Mouse (Mus musculus) neural tube, embryonic 12.5 days (tissue): ENCODE data around the gene Rassf5. TPM values are rescaled to one million over a fixed set of nuclear protein-coding genes. Genes with fewer than 3 reads are reported as not detected.

Source experiments
- ATAC-seq: fragments of 200-750 bp; cut with Nextera tagmentation; 2 replicates; pipeline ENCODE4 v1.8.0; 2017; ENCODE audit warnings: low read depth, mild to moderate bottlenecking, moderate TSS enrichment, moderate library complexity; ENCODE audit not compliant: low FRiP score
- H3K27ac ChIP-seq: fragments of 300-500 bp; sonication (generic); 2 replicates; pipeline ENCODE4 v1.5.1; 2016
- H3K27me3 ChIP-seq: fragments of 300-500 bp; sonication (generic); replicated peaks from 2 replicates; pipeline ENCODE4 v1.6.1; 2016; ENCODE audit warnings: mild to moderate bottlenecking
- H3K36me3 ChIP-seq: fragments of 300-500 bp; sonication (generic); 2 replicates; pipeline ENCODE4 v1.6.1; 2016; ENCODE audit warnings: mild to moderate bottlenecking
- H3K4me1 ChIP-seq: fragments of 300-500 bp; sonication (generic); 2 replicates; pipeline ENCODE4 v1.6.1; 2016
- H3K4me2 ChIP-seq: fragments of 300-500 bp; sonication (generic); replicated peaks from 2 replicates; pipeline ENCODE4 v1.6.1; 2016; ENCODE audit warnings: mild to moderate bottlenecking
- H3K4me3 ChIP-seq: fragments of 300-500 bp; sonication (generic); 2 replicates; pipeline ENCODE4 v1.5.1; 2016
- H3K9ac ChIP-seq: fragments of 300-500 bp; sonication (generic); 2 replicates; pipeline ENCODE4 v1.6.1; 2016; ENCODE audit warnings: mild to moderate bottlenecking
- H3K9me3 ChIP-seq: fragments of 300-500 bp; sonication (generic); 2 replicates; pipeline ENCODE4 v1.6.1; 2016; ENCODE audit warnings: mild to moderate bottlenecking
- WGBS: fragments of 180-500 bp; shearing (Covaris S2); methylation state at CpG from one replicate; pipeline ENCODE4 v1.1.7; 2016; 5-methylcytosine and 5-hydroxymethylcytosine counted together
- polyA plus RNA-seq: library from polyadenylated mRNA; unstranded; fragments of >200 nt; fragmentation: Nextera tagmentation; extraction: Ambion mirVana; gene quantifications from 2 replicates; pipeline ENCODE4 v1.2.1, GENCODE M21; 2016

The Rassf5 gene
- polyA plus RNA-seq, 1 experiment from 2014 or later = 2.7 TPM

DNA sequence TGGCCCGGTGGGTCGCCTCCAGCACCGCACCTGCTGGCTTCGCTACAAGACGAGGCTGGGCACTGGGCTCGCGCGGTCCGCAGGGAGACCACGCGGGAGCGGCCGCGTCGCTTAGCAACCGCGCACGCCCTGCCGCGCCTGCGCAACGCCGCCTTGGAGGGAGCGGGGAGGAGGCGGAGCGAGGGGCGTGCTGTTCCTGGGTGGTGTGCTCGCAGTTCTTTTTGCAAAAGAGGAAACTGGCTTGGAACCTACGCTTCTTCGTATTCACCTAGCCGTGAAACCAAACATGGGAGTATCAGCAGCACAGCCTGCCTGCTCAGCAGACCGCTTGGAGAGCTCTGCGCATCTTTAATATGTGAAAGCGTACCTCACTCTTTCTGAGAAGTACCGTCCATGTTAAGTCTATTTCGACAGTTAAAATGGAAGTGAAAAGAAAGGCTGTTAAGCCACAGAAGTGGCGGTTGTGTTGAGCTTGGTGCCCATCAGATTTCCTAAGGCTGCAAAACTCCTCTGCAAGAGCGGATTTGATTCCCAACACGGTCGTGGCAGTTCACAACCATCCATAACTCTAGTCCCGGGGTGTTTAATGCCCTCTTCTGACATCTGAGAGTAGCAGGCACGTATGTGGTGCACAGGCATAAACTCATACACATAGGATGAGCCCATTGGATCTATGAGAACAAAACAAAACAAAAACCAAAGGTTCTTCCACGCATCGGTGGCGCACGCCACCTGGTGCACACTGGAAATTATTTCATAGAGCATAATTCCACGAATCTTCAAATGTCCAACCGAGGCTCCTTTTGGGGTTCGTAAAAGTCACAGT lies 106.7 kb downstream of the Rassf5 start, which contains the start of gene Dyrk3:
TSS of gene Dyrk3 (minus strand) at position 150 of the 826 bp plus-strand sequence.
- Histone ChIP-seq H3K4me2 (peak within 1 kb of the TSS; percentile 78), H3K27ac (peak within 1 kb of the TSS; percentile 82), H3K9ac (peak within 1 kb of the TSS; percentile 81), H3K36me3 (no peaks in the 10 kb centered on the region), H3K4me1 (peaks cover 5% of the 10 kb centered on the region), H3K9me3 (no peaks in the 10 kb centered on the region), H3K4me3 (peak within 1 kb of the TSS; percentile 74), H3K27me3 (no peaks in the 10 kb centered on the region)
- ATAC-seq = peak; percentile 98
- WGBS = 7% methylated on average over 49 of the region's 49 CpGs

DNA sequence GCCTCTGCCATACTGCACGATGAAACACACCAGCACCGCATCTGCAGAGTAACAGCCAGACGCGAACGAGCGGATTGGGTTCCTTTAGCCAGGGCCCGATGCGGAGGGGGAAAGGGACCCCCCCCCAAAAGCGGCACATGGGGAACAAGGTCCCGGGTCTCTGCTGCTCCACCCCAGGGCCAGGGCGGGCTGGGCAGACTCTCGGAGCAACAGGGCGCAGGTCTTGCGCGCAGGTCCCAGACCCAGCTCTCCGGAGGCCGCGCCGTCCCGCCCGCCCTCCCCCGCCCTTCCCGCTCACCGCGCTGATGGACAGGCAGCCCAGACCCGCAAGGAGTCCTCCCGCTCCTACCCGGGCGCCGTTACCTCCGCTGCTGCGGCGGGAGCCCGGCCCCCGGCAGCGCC lies 107.3 kb downstream of the Rassf5 start:
- WGBS = under 1% methylated on average over 35 of the region's 36 CpGs
- H3K4me3 ChIP-seq = peak overlapping the region; percentile 74
- H3K27me3 ChIP-seq = no peaks in the 10 kb centered on the region
- peaks cover 5% of the 10 kb centered on the region for H3K4me1 ChIP-seq
- peak overlapping the region; percentile 81 for H3K9ac ChIP-seq
- no peaks in the 10 kb centered on the region; the same call in 1 of the 2 replicates for H3K36me3 ChIP-seq
- H3K27ac ChIP-seq = peak overlapping the region; percentile 82
- peak overlapping the region; percentile 78 for H3K4me2 ChIP-seq
- H3K9me3 ChIP-seq = no peaks in the 10 kb centered on the region
- ATAC-seq = peak; percentile 91

DNA sequence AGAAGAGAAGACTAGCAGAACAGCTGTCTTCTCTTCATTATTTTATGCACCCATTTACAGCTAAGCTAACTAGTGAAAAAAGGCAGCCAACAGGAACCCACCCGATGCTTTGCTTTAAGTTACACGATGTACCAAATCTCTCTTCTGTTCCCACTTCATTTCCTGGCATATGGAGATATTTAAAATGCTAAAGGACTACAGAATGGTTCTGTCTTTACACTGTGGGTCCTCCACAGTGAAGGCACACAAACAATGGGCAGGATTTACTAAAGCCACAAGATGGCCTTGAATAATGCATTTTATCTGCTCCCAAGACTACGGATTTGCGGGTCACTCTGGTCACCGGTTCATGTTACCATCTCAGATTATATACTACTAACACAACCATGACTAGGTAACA lies 107.9 kb downstream of the Rassf5 start:
- Histone ChIP-seq H3K4me1 (peaks cover 5% of the 10 kb centered on the region), H3K9me3 (no peaks in the 10 kb centered on the region), H3K9ac (peak overlapping the region; percentile 44; the same call in 1 of the 2 replicates), H3K4me2 (peak overlapping the region; percentile 78), H3K27me3 (no peaks in the 10 kb centered on the region), H3K27ac (no peak overlapping the region), H3K4me3 (peak overlapping the region; percentile 21), H3K36me3 (no peaks in the 10 kb centered on the region; the same call in 1 of the 2 replicates)
- no peak for ATAC-seq
- 8% methylated on average over 5 of the region's 5 CpGs for WGBS

DNA sequence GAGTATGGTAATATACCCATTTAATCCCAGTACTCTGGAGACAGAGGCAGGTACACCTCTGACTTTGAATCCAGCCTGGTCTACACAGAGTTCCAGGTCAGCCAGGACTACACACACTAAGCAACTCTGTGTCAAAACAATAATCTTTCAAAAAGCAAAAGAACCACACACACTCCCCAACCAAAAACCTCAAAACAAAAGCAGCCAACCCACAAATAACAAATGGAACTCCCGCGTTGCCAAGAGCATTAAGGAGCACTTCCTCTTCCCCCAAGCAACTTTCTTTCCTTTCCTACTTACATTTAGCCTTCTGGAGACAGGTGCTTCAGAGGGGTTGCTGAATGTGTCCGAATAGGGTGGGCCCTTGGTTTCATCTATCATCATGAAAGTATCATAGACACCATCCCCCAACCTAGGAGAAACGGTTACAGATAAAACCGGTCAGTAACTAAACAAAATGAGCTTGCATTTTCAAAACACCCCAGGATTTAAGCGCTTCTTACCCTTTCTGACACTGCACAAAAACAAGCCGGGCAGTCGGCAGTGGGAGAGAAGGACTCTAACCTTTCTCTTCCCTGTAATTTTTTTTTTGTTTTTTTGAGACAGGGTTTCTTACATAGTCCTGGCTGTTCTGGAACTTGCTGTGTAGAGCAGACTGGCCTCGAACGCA lies 109.0 kb downstream of the Rassf5 start:
- H3K4me3 ChIP-seq = no peak overlapping the region
- WGBS = 86% methylated on average over 10 of the region's 10 CpGs
- no peaks in the 10 kb centered on the region for H3K27me3 ChIP-seq
- no peak overlapping the region for H3K9ac ChIP-seq
- H3K27ac ChIP-seq = no peak overlapping the region
- no peak for ATAC-seq
- peak overlapping the region; percentile 78 for H3K4me2 ChIP-seq
- H3K4me1 ChIP-seq = peaks cover 5% of the 10 kb centered on the region
- H3K9me3 ChIP-seq = no peaks in the 10 kb centered on the region
- no peaks in the 10 kb centered on the region; the same call in 1 of the 2 replicates for H3K36me3 ChIP-seq

DNA sequence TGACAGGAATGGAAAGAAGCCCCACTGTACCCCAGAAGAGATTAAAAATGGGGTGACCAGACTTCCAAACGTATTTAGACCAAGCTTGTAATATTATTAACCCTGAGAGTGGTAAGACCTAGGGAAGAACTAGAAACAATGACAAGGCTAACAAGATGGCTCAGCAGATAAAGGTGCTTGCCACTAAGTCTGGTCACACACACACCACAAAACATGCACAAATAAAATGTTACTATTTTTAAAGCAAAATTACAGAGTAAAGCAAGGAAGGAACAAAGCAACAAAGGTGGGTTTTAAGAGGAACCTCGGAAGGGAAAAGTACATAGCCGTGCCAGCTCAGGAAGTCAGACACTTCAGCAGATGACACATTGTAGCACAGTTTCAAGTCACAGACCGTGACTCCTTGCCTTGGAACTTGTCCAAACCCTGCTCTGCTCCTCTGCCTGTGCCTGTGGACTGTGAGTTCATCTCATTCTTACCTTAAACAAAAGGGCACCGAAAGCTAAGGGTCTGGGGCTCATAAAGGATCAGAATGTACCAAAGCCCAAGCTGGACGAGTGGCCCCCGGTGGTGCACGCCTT lies 110.0 kb downstream of the Rassf5 start:
- WGBS = 55% methylated on average over 8 of the region's 8 CpGs
- Histone ChIP-seq H3K4me2 (peak overlapping the region; percentile 23; the same call in 1 of the 2 replicates), H3K4me1 (peaks cover 5% of the 10 kb centered on the region), H3K4me3 (no peak overlapping the region), H3K9me3 (no peaks in the 10 kb centered on the region), H3K9ac (no peak overlapping the region), H3K27me3 (no peaks in the 10 kb centered on the region), H3K27ac (no peak overlapping the region), H3K36me3 (peaks cover 5% of the 10 kb centered on the region)
- ATAC-seq = no peak

DNA sequence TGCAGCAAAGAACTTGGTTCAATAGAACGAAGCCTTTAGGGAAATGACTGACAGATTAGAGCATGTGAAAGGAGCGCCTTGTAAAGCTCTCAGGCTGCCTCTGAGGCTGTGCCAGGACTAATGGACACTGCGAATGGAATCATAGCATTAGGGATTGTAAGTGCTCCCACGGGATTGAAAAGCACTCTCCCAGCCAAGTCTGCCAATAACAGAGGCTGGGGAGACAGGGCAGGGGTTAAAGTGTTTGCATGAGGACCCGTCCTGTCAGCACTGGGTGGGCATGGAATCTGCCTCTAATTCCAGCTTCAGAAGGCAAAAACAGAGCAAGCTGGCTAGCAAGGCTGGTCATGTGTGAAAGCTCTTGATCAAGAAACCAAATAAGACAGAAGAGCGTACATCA lies 110.8 kb downstream of the Rassf5 start:
- H3K9ac ChIP-seq = 0 out of 2 replicates have a peak overlapping the region, but pooled peaks have one; percentile 17
- no peak overlapping the region for H3K4me3 ChIP-seq
- no peak overlapping the region for H3K27ac ChIP-seq
- no peaks in the 10 kb centered on the region for H3K9me3 ChIP-seq
- H3K36me3 ChIP-seq = peaks cover 13% of the 10 kb centered on the region
- peaks cover 5% of the 10 kb centered on the region for H3K4me1 ChIP-seq
- H3K4me2 ChIP-seq = 0 out of 2 replicates have a peak overlapping the region, but pooled peaks have one; percentile 10
- WGBS = 59% methylated on average over 6 of the region's 6 CpGs
- no peaks in the 10 kb centered on the region for H3K27me3 ChIP-seq
- ATAC-seq = no peak

Other genes starting within 250 kb of the Rassf5 start
- not detected in 2 replicates for gene Il10, start 225.4 kb downstream of the Rassf5 start, polyA plus RNA-seq
- 44.2 and 46.8 TPM in 2 replicates for gene Mapkapk2, start 147.4 kb downstream of the Rassf5 start, polyA plus RNA-seq
- 12.4 and 14.8 TPM in 2 replicates for gene Dyrk3, start 106.9 kb downstream of the Rassf5 start, polyA plus RNA-seq
- 50.7 and 54.1 TPM in 2 replicates for gene Eif2d, start 92.1 kb downstream of the Rassf5 start, polyA plus RNA-seq
- 0.75 and 1.0 TPM in 2 replicates for gene Ikbke, start 34.3 kb upstream of the Rassf5 start, polyA plus RNA-seq